22 mouse cellular contexts compared by ENCODE assay signal in genomic region chr2:19142586-19142985, GRCm38 (mm10). TPM values are rescaled to one million over a fixed set of nuclear protein-coding genes. Genes with fewer than 3 reads are reported as not detected.
A peak's percentile ranks its signal among the peaks of the same experiment; 100 is the strongest.
DNase-seq lines count a peak whose midpoint lies in the region; ATAC-seq and TF ChIP-seq lines count a peak whose summit lies in the region.
"Had no signal": no experiment of that assay in that cellular context is flagged by ENCODE, and none has a peak within 500 bp of the region (broad histone marks: within the 10 kb centered on the region; RNA-seq: fewer than 3 reads in every experiment).

No protein-coding gene starts in this region.

- peak; percentile 38 for DNase-seq in heart, postnatal 0 days (ENCODE audit: low spot score)
- peak; percentile 85 for DNase-seq in adrenal gland, adult 2 months
- DNase-seq in adrenal gland, postnatal 10 days: peak; percentile 72
- peak; percentile 43 for DNase-seq in kidney, postnatal 14 days
- DNase-seq in c-Kit-positive CD71-positive TER-119-positive erythroid progenitor cells, embryonic 14.5 days (ENCODE audit: low spot score): no peak
- DNase-seq: cerebellum, adult 8-10 months; gastrocnemius, adult 2 months; right cerebral cortex, postnatal 14 days; thymus, adult 18-20 months had no signal

- WGBS in heart, postnatal 0 days: 9% methylated on average over 2 of the region's 2 CpGs
- WGBS in heart, embryonic 12.5 days: 17% methylated on average over 2 of the region's 2 CpGs

- peak overlapping the region; percentile 52 for H3K27ac ChIP-seq in heart, postnatal 0 days (ENCODE audit: low read depth)
- H3K27ac ChIP-seq in heart, embryonic 12.5 days (ENCODE audit: poor library complexity, severe bottlenecking): no peak overlapping the region
- H3K27ac ChIP-seq: embryonic facial prominence, embryonic 10.5 days; forebrain, embryonic 12.5 days; gastrocnemius, adult 2 months; hindbrain, embryonic 14.5 days; limb, embryonic 15.5 days; neural tube, embryonic 12.5 days; stomach, embryonic 15.5 days had no signal

- H3K4me3 ChIP-seq in heart, postnatal 0 days (ENCODE audit: low read depth, low read length): no peak overlapping the region
- no peak overlapping the region for H3K4me3 ChIP-seq in heart, embryonic 12.5 days
- H3K4me3 ChIP-seq: embryonic facial prominence, embryonic 10.5 days; forebrain, embryonic 12.5 days; gastrocnemius, adult 2 months; limb, embryonic 15.5 days; neural tube, embryonic 12.5 days; stomach, embryonic 15.5 days had no signal

- H3K36me3 ChIP-seq in heart, postnatal 0 days (replicated peaks; ENCODE audit: control insufficient read depth, insufficient read depth, low read length): no peaks in the 10 kb centered on the region
- H3K36me3 ChIP-seq in heart, embryonic 12.5 days: no peaks in the 10 kb centered on the region
- H3K36me3 ChIP-seq: embryonic facial prominence, embryonic 10.5 days; forebrain, embryonic 12.5 days; limb, embryonic 15.5 days; neural tube, embryonic 12.5 days; stomach, embryonic 15.5 days had no signal

- no peak overlapping the region for H3K4me2 ChIP-seq in heart, postnatal 0 days (ENCODE audit: low read depth, low read length)
- no peak overlapping the region for H3K4me2 ChIP-seq in heart, embryonic 12.5 days
- H3K4me2 ChIP-seq: forebrain, embryonic 12.5 days; hindbrain, embryonic 14.5 days; limb, embryonic 15.5 days; midbrain, embryonic 11.5 days; neural tube, embryonic 12.5 days; stomach, embryonic 15.5 days had no signal

- no peak for TF ChIP-seq CTCF in heart, postnatal 0 days (IDR thresholded peaks at IDR 0.05; ENCODE audit: low read depth)

- ATAC-seq in heart, postnatal 0 days (ENCODE audit: insufficient read depth, low read depth): 0 out of 2 replicates have a peak, but pooled peaks have one; percentile 36
- no peak for ATAC-seq in heart, embryonic 12.5 days (ENCODE audit: insufficient number of reproducible peaks, low FRiP score)
- ATAC-seq in granulocyte monocyte progenitor cell, adult 5-6 weeks (replicated peaks; ENCODE audit: poor library complexity, severe bottlenecking): no peak
- ATAC-seq: lung, postnatal 0 days had no signal

- no peak overlapping the region for H3K9ac ChIP-seq in heart, postnatal 0 days (replicated peaks; ENCODE audit: low read depth, low read length)
- H3K9ac ChIP-seq in heart, embryonic 12.5 days: no peak overlapping the region
- H3K9ac ChIP-seq: forebrain, embryonic 12.5 days; hindbrain, embryonic 14.5 days; limb, embryonic 15.5 days; neural tube, embryonic 12.5 days; stomach, embryonic 15.5 days had no signal

- H3K27me3 ChIP-seq in heart, postnatal 0 days (ENCODE audit: control insufficient read depth, insufficient read depth, low read length): no peaks in the 10 kb centered on the region
- H3K27me3 ChIP-seq in heart, embryonic 12.5 days (replicated peaks): no peaks in the 10 kb centered on the region
- H3K27me3 ChIP-seq: forebrain, embryonic 12.5 days; limb, embryonic 15.5 days; neural tube, embryonic 12.5 days; stomach, embryonic 15.5 days had no signal

- no peak for TF ChIP-seq EP300 in heart, postnatal 0 days (IDR thresholded peaks at IDR 0.05; ENCODE audit: low read depth)

- H3K9me3 ChIP-seq in heart, postnatal 0 days (replicated peaks; ENCODE audit: control insufficient read depth, low read length): no peaks in the 10 kb centered on the region
- no peaks in the 10 kb centered on the region for H3K9me3 ChIP-seq in heart, embryonic 12.5 days (replicated peaks)
- H3K9me3 ChIP-seq: embryonic facial prominence, embryonic 10.5 days; forebrain, embryonic 12.5 days; limb, embryonic 15.5 days; neural tube, embryonic 12.5 days; stomach, embryonic 15.5 days had no signal

- peaks cover 24% of the 10 kb centered on the region for H3K4me1 ChIP-seq in heart, postnatal 0 days (ENCODE audit: control insufficient read depth, insufficient read depth)
- H3K4me1 ChIP-seq in heart, embryonic 12.5 days (replicated peaks): peaks cover 22% of the 10 kb centered on the region
- H3K4me1 ChIP-seq: forebrain, embryonic 12.5 days; limb, embryonic 15.5 days; neural tube, embryonic 12.5 days had no signal

RNA-seq across cellular contexts. Expression of gene Armc3, which starts 56.5 kb away (rescaled TPM):
- total RNA-seq in heart, postnatal 0 days (2014; rRNA removed; ENCODE audit: low replicate concordance): not detected in 2 replicates
- polyA plus RNA-seq in heart, postnatal 0 days (2015; fragmentation: Nextera tagmentation; extraction: Ambion mirVana): 0.07 and 0.19 TPM in 2 replicates
- polyA plus RNA-seq in heart, embryonic 12.5 days (2016; fragmentation: Nextera tagmentation; extraction: Ambion mirVana): not detected in 2 replicates
- total RNA-seq in adrenal gland, adult 2 months (2021): not detected
- polyA plus RNA-seq in adrenal gland, adult 2 months (2012; rRNA removed): not detected in 2 replicates
- total RNA-seq in adrenal gland, postnatal 10 days (2021): under 1 TPM; 0.09 to 0.12 TPM
- not detected in 2 replicates for total RNA-seq in granulocyte monocyte progenitor cell, adult 5-6 weeks (2014; fragmentation: Nextera tagmentation)
- 0.05 and 1.2 TPM in 2 replicates for total RNA-seq in granulocyte monocyte progenitor cell, adult 5-6 weeks (2017)
- total RNA-seq: adrenal gland, adult 18-20 months; gastrocnemius, adult 2 months; heart, postnatal 10 days had no signal
- polyA plus RNA-seq: C2C12 had no signal
